Mouse (Mus musculus): ENCODE results near the gene Olfr654. TPM values are rescaled to one million over a fixed set of nuclear protein-coding genes. Genes with fewer than 3 reads are reported as not detected.

Gene Olfr654
- polyA plus RNA-seq (2015; fragmentation: Nextera tagmentation; extraction: Ambion mirVana): not detected in 2 replicates

DNA sequence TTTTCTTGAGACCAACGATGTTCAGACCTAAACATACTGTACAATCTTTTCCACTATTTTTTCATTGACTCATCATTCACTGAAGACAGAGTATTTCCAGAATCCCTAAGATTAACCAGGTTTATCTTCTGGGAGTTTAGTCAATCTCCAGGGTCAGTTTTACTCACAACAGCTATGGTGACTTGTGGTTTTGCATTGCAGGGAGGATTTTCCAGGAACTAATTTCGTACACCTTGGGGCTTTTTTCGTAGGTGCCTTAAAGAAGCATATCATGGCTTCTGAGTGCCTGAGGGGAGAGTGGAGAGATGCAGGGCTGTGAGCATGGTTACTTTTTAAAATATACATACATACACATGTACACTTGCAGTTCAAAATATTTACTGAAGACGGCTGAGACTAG lies at the start of gene Olfr654:
Olfr654 (plus strand) TSS at position 301 of the 400 bp plus-strand sequence.
- Histone ChIP-seq H3K4me3 (no peak within 1 kb of the TSS), H3K36me3 (no peaks in the 10 kb centered on the region), H3K9ac (no peak within 1 kb of the TSS), H3K27me3 (replicated peaks) (no peaks in the 10 kb centered on the region), H3K27ac (replicated peaks) (no peak within 1 kb of the TSS), H3K4me2 (no peak within 1 kb of the TSS), H3K9me3 (no peaks in the 10 kb centered on the region), H3K4me1 (no peaks in the 10 kb centered on the region)
- 76% methylated on average over 4 of the region's 4 CpGs for WGBS
- ATAC-seq (ENCODE audit: extremely low read depth, insufficient number of reproducible peaks, low FRiP score, low TSS enrichment): no peak

DNA sequence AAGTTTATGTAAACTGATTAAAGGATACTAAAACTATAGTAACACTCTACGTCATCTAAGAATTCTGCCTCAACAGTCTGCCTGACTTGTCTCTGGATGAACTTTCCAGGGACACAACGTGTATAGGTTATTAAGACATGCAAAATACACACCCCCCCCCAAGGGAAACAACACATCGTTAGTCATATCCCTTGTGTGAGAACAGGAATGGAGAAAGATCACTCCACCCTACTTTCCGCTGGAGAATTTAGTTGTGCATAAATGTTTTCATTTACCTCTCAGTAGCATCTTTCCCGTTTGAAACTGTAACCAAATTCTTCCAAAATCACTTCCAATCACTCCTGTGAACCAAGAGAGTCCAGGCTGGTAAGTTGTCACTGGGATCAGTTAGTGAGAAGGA lies 37.0 kb upstream of the Olfr654 start, which contains the start of gene Olfr651:
Olfr651 (plus strand) TSS at position 301 of the 400 bp plus-strand sequence.
- Histone ChIP-seq H3K4me1 (no peaks in the 10 kb centered on the region), H3K4me3 (no peak within 1 kb of the TSS), H3K4me2 (no peak within 1 kb of the TSS), H3K27me3 (replicated peaks) (no peaks in the 10 kb centered on the region), H3K27ac (replicated peaks) (no peak within 1 kb of the TSS), H3K9me3 (no peaks in the 10 kb centered on the region), H3K36me3 (no peaks in the 10 kb centered on the region), H3K9ac (no peak within 1 kb of the TSS)
- 68% methylated on average over 5 of the region's 5 CpGs for WGBS
- ATAC-seq (ENCODE audit: extremely low read depth, insufficient number of reproducible peaks, low FRiP score, low TSS enrichment): no peak

GRCm38 (mm10) chr7:104552700-104553099 lies 34.1 kb upstream of the Olfr654 start:
- Histone ChIP-seq H3K27ac (replicated peaks) (no peak overlapping the region), H3K36me3 (no peaks in the 10 kb centered on the region), H3K9ac (no peak overlapping the region), H3K9me3 (no peaks in the 10 kb centered on the region), H3K4me1 (no peaks in the 10 kb centered on the region), H3K27me3 (replicated peaks) (no peaks in the 10 kb centered on the region), H3K4me2 (no peak overlapping the region), H3K4me3 (no peak overlapping the region)
- WGBS: 46% methylated on average over 1 of the region's 1 CpGs
- no peak for ATAC-seq (ENCODE audit: extremely low read depth, insufficient number of reproducible peaks, low FRiP score, low TSS enrichment)

DNA sequence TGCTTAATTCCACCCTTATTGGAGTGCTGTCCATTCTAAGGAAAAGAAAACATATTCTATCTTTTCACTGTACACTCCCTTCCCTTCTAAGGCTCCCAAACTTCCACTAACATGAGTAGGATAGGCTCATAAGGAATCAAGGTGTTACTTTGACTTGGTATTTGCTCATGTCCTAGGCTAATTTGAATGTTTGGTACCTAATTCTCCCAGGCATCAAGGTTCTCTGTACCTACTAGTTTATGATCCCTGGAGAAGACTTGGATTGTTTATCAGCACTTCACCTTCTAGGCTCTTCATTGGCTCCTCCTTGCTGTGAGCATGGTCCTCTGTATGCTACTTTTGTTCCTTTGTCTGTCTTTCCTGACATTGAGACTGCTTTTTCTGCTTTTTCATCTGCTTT lies 26.2 kb upstream of the Olfr654 start, which contains the start of gene Olfr652:
Olfr652 (plus strand) TSS at position 301 of the 400 bp plus-strand sequence.
- Histone ChIP-seq H3K27ac (replicated peaks) (no peak within 1 kb of the TSS), H3K27me3 (replicated peaks) (no peaks in the 10 kb centered on the region), H3K9ac (no peak within 1 kb of the TSS), H3K36me3 (no peaks in the 10 kb centered on the region), H3K4me1 (no peaks in the 10 kb centered on the region), H3K4me2 (no peak within 1 kb of the TSS), H3K9me3 (no peaks in the 10 kb centered on the region), H3K4me3 (no peak within 1 kb of the TSS)
- ATAC-seq (ENCODE audit: extremely low read depth, insufficient number of reproducible peaks, low FRiP score, low TSS enrichment): no peak

GRCm38 (mm10) chr7:104577014-104577413 lies 9.8 kb upstream of the Olfr654 start, which contains the start of gene Olfr653:
Gene Olfr653 (plus strand): TSS chr7:104577314.
- no peaks in the 10 kb centered on the region for H3K9me3 ChIP-seq
- no peak within 1 kb of the TSS for H3K4me2 ChIP-seq
- no peak for ATAC-seq (ENCODE audit: extremely low read depth, insufficient number of reproducible peaks, low FRiP score, low TSS enrichment)
- no peaks in the 10 kb centered on the region for H3K36me3 ChIP-seq
- H3K27ac ChIP-seq (replicated peaks): no peak within 1 kb of the TSS
- H3K4me3 ChIP-seq: no peak within 1 kb of the TSS
- H3K4me1 ChIP-seq: no peaks in the 10 kb centered on the region
- no peak within 1 kb of the TSS for H3K9ac ChIP-seq
- H3K27me3 ChIP-seq (replicated peaks): no peaks in the 10 kb centered on the region
- 53% methylated on average over 2 of the region's 2 CpGs for WGBS

GRCm38 (mm10) chr7:104580846-104581245 lies 6.0 kb upstream of the Olfr654 start:
- H3K9ac ChIP-seq: no peak overlapping the region
- H3K36me3 ChIP-seq: no peaks in the 10 kb centered on the region
- no peak for ATAC-seq (ENCODE audit: extremely low read depth, insufficient number of reproducible peaks, low FRiP score, low TSS enrichment)
- H3K4me3 ChIP-seq: no peak overlapping the region
- WGBS: 72% methylated on average over 4 of the region's 4 CpGs
- no peaks in the 10 kb centered on the region for H3K27me3 ChIP-seq (replicated peaks)
- H3K27ac ChIP-seq (replicated peaks): no peak overlapping the region
- no peak overlapping the region for H3K4me2 ChIP-seq
- no peaks in the 10 kb centered on the region for H3K4me1 ChIP-seq
- H3K9me3 ChIP-seq: no peaks in the 10 kb centered on the region

DNA sequence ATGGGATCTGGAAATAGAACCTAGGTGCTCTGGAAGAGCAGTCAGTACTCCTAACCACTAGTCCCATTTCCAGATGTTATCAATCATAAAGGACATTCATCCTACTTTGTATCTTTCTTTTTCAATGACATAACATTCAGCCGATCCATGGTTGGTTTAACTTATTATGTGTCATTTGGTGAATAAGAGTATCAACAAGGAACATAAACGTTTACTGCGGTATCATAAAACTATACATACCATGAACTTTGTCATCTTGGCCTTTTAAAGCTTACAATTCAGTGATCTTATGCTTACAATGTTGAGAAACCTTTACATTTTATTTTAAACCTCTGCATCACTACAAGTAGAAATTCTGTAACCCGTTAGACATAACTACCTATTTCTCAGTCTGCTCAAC lies 5.4 kb upstream of the Olfr654 start:
- no peak overlapping the region for H3K4me3 ChIP-seq
- H3K9me3 ChIP-seq: no peaks in the 10 kb centered on the region
- no peaks in the 10 kb centered on the region for H3K36me3 ChIP-seq
- H3K27me3 ChIP-seq (replicated peaks): no peaks in the 10 kb centered on the region
- 77% methylated on average over 4 of the region's 4 CpGs for WGBS
- no peak overlapping the region for H3K9ac ChIP-seq
- ATAC-seq (ENCODE audit: extremely low read depth, insufficient number of reproducible peaks, low FRiP score, low TSS enrichment): no peak
- no peaks in the 10 kb centered on the region for H3K4me1 ChIP-seq
- H3K27ac ChIP-seq (replicated peaks): no peak overlapping the region
- H3K4me2 ChIP-seq: no peak overlapping the region

- Histone ChIP-seq H3K27ac (replicated peaks) (no peak overlapping the region), H3K9me3 (no peaks in the 10 kb centered on the region), H3K27me3 (replicated peaks) (no peaks in the 10 kb centered on the region), H3K4me1 (no peaks in the 10 kb centered on the region), H3K4me3 (no peak overlapping the region), H3K36me3 (no peaks in the 10 kb centered on the region), H3K4me2 (no peak overlapping the region), H3K9ac (no peak overlapping the region)
- no peak for ATAC-seq (ENCODE audit: extremely low read depth, insufficient number of reproducible peaks, low FRiP score, low TSS enrichment)
- WGBS: 75% methylated on average over 5 of the region's 5 CpGs
Observed at GRCm38 (mm10) chr7:104588274-104588673, 1.4 kb downstream of the Olfr654 start.

- H3K9me3 ChIP-seq: no peaks in the 10 kb centered on the region
- no peak within 1 kb of the TSS for H3K9ac ChIP-seq
- WGBS: 64% methylated on average over 2 of the region's 2 CpGs
Observed at GRCm38 (mm10) chr7:104601679-104602078, 14.9 kb downstream of the Olfr654 start, which contains the start of gene Olfr655. Gene Olfr655 (minus strand): TSS chr7:104601779.

GRCm38 (mm10) chr7:104603173-104603572 lies 16.3 kb downstream of the Olfr654 start:
- Histone ChIP-seq H3K36me3 (no peaks in the 10 kb centered on the region), H3K9me3 (no peaks in the 10 kb centered on the region), H3K9ac (no peak overlapping the region), H3K4me3 (no peak overlapping the region), H3K4me1 (no peaks in the 10 kb centered on the region), H3K27me3 (replicated peaks) (no peaks in the 10 kb centered on the region), H3K4me2 (no peak overlapping the region), H3K27ac (replicated peaks) (no peak overlapping the region)
- no peak for ATAC-seq (ENCODE audit: extremely low read depth, insufficient number of reproducible peaks, low FRiP score, low TSS enrichment)
- 2% methylated on average over 3 of the region's 3 CpGs for WGBS

More at GRCm38 (mm10) chr7:104601679-104602078, 14.9 kb downstream of the Olfr654 start, which contains the start of gene Olfr655:
- H3K36me3 ChIP-seq: no peaks in the 10 kb centered on the region
- H3K4me2 ChIP-seq: no peak within 1 kb of the TSS
- no peak for ATAC-seq (ENCODE audit: extremely low read depth, insufficient number of reproducible peaks, low FRiP score, low TSS enrichment)
- no peak within 1 kb of the TSS for H3K4me3 ChIP-seq
- H3K27ac ChIP-seq (replicated peaks): no peak within 1 kb of the TSS
- no peaks in the 10 kb centered on the region for H3K27me3 ChIP-seq (replicated peaks)
- no peaks in the 10 kb centered on the region for H3K4me1 ChIP-seq

- Histone ChIP-seq H3K27me3 (replicated peaks) (no peaks in the 10 kb centered on the region), H3K4me1 (no peaks in the 10 kb centered on the region), H3K36me3 (no peaks in the 10 kb centered on the region), H3K9ac (no peak overlapping the region), H3K4me2 (no peak overlapping the region), H3K27ac (replicated peaks) (no peak overlapping the region), H3K9me3 (no peaks in the 10 kb centered on the region), H3K4me3 (no peak overlapping the region)
- no peak for ATAC-seq (ENCODE audit: extremely low read depth, insufficient number of reproducible peaks, low FRiP score, low TSS enrichment)
Observed at GRCm38 (mm10) chr7:104604727-104605126, 17.9 kb downstream of the Olfr654 start.

DNA sequence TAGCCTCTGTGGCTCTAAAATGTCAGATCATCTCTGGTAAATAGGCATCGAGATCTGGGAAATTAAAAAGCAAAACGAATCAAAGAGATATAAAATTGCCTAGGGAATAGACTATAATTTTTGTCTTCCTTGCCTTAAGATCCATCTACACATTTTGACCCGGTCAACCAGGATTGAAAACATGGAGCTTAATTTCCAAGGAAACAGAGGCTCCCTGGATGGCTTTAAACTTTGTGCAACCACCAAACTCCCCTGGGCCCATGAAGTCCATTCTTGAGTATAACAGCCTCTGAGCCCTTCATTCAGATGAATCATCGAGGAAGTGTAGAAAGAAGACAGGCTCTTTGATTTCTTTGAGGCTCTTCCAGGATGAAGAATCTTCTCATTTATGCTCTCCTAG lies 26.8 kb downstream of the Olfr654 start, which contains the start of gene Olfr656:
Olfr656 (plus strand) TSS at position 301 of the 400 bp plus-strand sequence.
- 64% methylated on average over 4 of the region's 4 CpGs for WGBS
- H3K9me3 ChIP-seq: peaks cover 4% of the 10 kb centered on the region; the same call in 1 of the 2 replicates

More for the DNA sequence above, 26.8 kb downstream of the Olfr654 start, which contains the start of gene Olfr656:
- Histone ChIP-seq H3K4me3 (no peak within 1 kb of the TSS), H3K4me1 (no peaks in the 10 kb centered on the region), H3K27me3 (replicated peaks) (no peaks in the 10 kb centered on the region), H3K27ac (replicated peaks) (no peak within 1 kb of the TSS), H3K9ac (no peak within 1 kb of the TSS), H3K4me2 (no peak within 1 kb of the TSS), H3K36me3 (no peaks in the 10 kb centered on the region)
- no peak for ATAC-seq (ENCODE audit: extremely low read depth, insufficient number of reproducible peaks, low FRiP score, low TSS enrichment)

All from heart, embryonic 13.5 days (tissue).